Mouse (Mus musculus): ENCODE measurements around the gene Pnkd. TPM values are rescaled to one million over a fixed set of nuclear protein-coding genes. Genes with fewer than 3 reads are reported as not detected.

Pnkd gene
- polyA plus RNA-seq, 1 experiment: 50.1 TPM

GRCm38 (mm10) chr1:74332241-74332763, 47.6 kb downstream of the Pnkd start:
- TF ChIP-seq CTCF (IDR thresholded peaks at IDR 0.05; ENCODE audit: borderline replicate concordance, control insufficient read depth, extremely low read depth, insufficient read depth, low read length, poor library complexity) (peak; percentile 51; the same call in 1 of the 2 replicates), POLR2A (IDR thresholded peaks at IDR 0.05; ENCODE audit: control insufficient read depth, extremely low read depth, insufficient read depth, low read length, poor library complexity) (0 out of 2 replicates have a peak, but pooled peaks have one; percentile 43)
- H3K4me3 ChIP-seq (ENCODE audit: control insufficient read depth, insufficient read depth, low read length): peak overlapping the region; percentile 50
- WGBS: under 1% methylated on average over 36 of the region's 36 CpGs
- no peaks in the 10 kb centered on the region for H3K36me3 ChIP-seq (ENCODE audit: control insufficient read depth, insufficient read depth, low read length)
- peak overlapping the region; percentile 16; the same call in 1 of the 2 replicates for H3K27ac ChIP-seq (ENCODE audit: control insufficient read depth, insufficient read depth, low read length)
- H3K27me3 ChIP-seq (ENCODE audit: control insufficient read depth, insufficient read depth, low read length): no peaks in the 10 kb centered on the region
- DNase-seq: peak; percentile 94
- peaks cover 26% of the 10 kb centered on the region for H3K4me1 ChIP-seq (replicated peaks; ENCODE audit: control insufficient read depth, insufficient read depth, low read length)

- peak; percentile 11 for DNase-seq
- Histone ChIP-seq H3K36me3 (ENCODE audit: control insufficient read depth, insufficient read depth, low read length) (no peaks in the 10 kb centered on the region), H3K4me1 (replicated peaks; ENCODE audit: control insufficient read depth, insufficient read depth, low read length) (peaks cover 26% of the 10 kb centered on the region), H3K4me3 (ENCODE audit: control insufficient read depth, insufficient read depth, low read length) (peak overlapping the region; percentile 50), H3K27me3 (ENCODE audit: control insufficient read depth, insufficient read depth, low read length) (no peaks in the 10 kb centered on the region), H3K27ac (ENCODE audit: control insufficient read depth, insufficient read depth, low read length) (no peak overlapping the region)
- TF ChIP-seq POLR2A (IDR thresholded peaks at IDR 0.05; ENCODE audit: control insufficient read depth, extremely low read depth, insufficient read depth, low read length, poor library complexity): no peak
- no peak for TF ChIP-seq CTCF (IDR thresholded peaks at IDR 0.05; ENCODE audit: borderline replicate concordance, control insufficient read depth, extremely low read depth, insufficient read depth, low read length, poor library complexity)
- WGBS: 15% methylated on average over 9 of the region's 9 CpGs
These were observed 48.2 kb downstream of the Pnkd start for GRCm38 (mm10) chr1:74332930-74333329.

GRCm38 (mm10) chr1:74334607-74335006, 49.9 kb downstream of the Pnkd start:
- Histone ChIP-seq H3K27ac (ENCODE audit: control insufficient read depth, insufficient read depth, low read length) (no peak overlapping the region), H3K36me3 (ENCODE audit: control insufficient read depth, insufficient read depth, low read length) (no peaks in the 10 kb centered on the region)

DNA sequence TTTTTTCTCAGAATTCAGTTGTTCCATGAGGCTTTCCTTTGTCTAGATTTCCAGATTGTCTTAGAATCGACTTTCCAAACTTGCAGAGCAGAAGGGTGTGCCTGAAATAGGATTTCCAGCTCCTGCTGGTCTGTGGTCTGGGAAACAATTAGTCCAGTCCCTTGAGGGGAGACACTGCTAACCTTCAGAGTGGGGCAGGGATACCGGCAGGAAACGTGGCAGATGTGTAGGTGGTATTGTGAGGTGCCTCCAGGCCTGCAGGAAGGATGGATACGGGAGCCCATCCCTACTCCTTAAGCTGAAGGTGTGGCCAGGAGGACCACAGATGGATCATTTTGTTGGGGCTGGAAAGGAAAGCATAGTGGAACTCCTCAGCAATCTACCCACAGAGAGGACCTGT, 50.3 kb downstream of the Pnkd start:
- peaks cover 26% of the 10 kb centered on the region for H3K4me1 ChIP-seq (replicated peaks; ENCODE audit: control insufficient read depth, insufficient read depth, low read length)
- WGBS: 90% methylated on average over 4 of the region's 4 CpGs
- H3K4me3 ChIP-seq (ENCODE audit: control insufficient read depth, insufficient read depth, low read length): no peak overlapping the region
- H3K27me3 ChIP-seq (ENCODE audit: control insufficient read depth, insufficient read depth, low read length): no peaks in the 10 kb centered on the region
- no peak for TF ChIP-seq CTCF (IDR thresholded peaks at IDR 0.05; ENCODE audit: borderline replicate concordance, control insufficient read depth, extremely low read depth, insufficient read depth, low read length, poor library complexity)
- no peak for TF ChIP-seq POLR2A (IDR thresholded peaks at IDR 0.05; ENCODE audit: control insufficient read depth, extremely low read depth, insufficient read depth, low read length, poor library complexity)
- no peak for DNase-seq
- H3K36me3 ChIP-seq (ENCODE audit: control insufficient read depth, insufficient read depth, low read length): no peaks in the 10 kb centered on the region
- H3K27ac ChIP-seq (ENCODE audit: control insufficient read depth, insufficient read depth, low read length): no peak overlapping the region

More at GRCm38 (mm10) chr1:74334607-74335006, 49.9 kb downstream of the Pnkd start:
- no peak for DNase-seq
- H3K4me1 ChIP-seq (replicated peaks; ENCODE audit: control insufficient read depth, insufficient read depth, low read length): peaks cover 26% of the 10 kb centered on the region
- no peak overlapping the region for H3K4me3 ChIP-seq (ENCODE audit: control insufficient read depth, insufficient read depth, low read length)
- TF ChIP-seq CTCF (IDR thresholded peaks at IDR 0.05; ENCODE audit: borderline replicate concordance, control insufficient read depth, extremely low read depth, insufficient read depth, low read length, poor library complexity) (no peak), POLR2A (IDR thresholded peaks at IDR 0.05; ENCODE audit: control insufficient read depth, extremely low read depth, insufficient read depth, low read length, poor library complexity) (no peak)
- 93% methylated on average over 3 of the region's 3 CpGs for WGBS
- H3K27me3 ChIP-seq (ENCODE audit: control insufficient read depth, insufficient read depth, low read length): no peaks in the 10 kb centered on the region

DNA sequence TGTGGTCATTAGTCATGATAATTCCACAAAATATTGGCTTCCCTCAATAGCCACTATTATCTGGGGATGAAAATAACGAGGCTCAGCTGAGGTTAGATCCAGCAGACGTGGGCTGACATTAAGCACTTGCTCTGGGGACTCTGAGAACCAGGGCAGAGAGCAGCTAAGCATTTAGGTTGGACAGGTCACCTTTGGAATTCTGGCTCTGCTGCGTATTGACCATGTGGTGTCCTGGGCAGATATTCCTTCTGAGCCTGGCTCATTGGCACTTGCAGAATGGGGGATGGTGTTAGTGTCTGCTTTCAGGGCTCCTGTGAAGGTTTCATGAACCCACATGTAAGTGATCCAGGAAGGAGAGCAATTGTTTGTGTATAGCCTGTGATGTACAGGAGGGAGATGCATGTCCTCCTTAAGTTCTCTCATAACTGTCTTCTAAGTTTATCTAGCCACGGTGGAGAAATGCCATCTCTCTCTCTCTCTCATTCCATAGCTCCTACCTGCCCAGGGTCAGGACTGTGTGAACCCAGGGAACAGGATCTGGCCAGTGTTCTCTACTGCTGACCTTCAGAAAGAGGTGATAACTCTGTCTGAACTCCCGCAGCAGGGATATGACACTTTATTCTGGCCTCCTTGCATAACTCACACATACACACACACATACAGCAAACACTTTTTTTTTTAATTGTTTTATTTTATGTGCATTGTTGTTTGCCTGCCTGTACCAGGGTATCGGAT, 50.9 kb downstream of the Pnkd start:
- Histone ChIP-seq H3K27me3 (ENCODE audit: control insufficient read depth, insufficient read depth, low read length) (no peaks in the 10 kb centered on the region), H3K27ac (ENCODE audit: control insufficient read depth, insufficient read depth, low read length) (no peak overlapping the region), H3K4me1 (replicated peaks; ENCODE audit: control insufficient read depth, insufficient read depth, low read length) (peaks cover 22% of the 10 kb centered on the region), H3K4me3 (ENCODE audit: control insufficient read depth, insufficient read depth, low read length) (no peak overlapping the region), H3K36me3 (ENCODE audit: control insufficient read depth, insufficient read depth, low read length) (no peaks in the 10 kb centered on the region)
- WGBS: 87% methylated on average over 6 of the region's 6 CpGs
- DNase-seq: no peak
- no peak for TF ChIP-seq CTCF (IDR thresholded peaks at IDR 0.05; ENCODE audit: borderline replicate concordance, control insufficient read depth, extremely low read depth, insufficient read depth, low read length, poor library complexity)
- no peak for TF ChIP-seq POLR2A (IDR thresholded peaks at IDR 0.05; ENCODE audit: control insufficient read depth, extremely low read depth, insufficient read depth, low read length, poor library complexity)

DNA sequence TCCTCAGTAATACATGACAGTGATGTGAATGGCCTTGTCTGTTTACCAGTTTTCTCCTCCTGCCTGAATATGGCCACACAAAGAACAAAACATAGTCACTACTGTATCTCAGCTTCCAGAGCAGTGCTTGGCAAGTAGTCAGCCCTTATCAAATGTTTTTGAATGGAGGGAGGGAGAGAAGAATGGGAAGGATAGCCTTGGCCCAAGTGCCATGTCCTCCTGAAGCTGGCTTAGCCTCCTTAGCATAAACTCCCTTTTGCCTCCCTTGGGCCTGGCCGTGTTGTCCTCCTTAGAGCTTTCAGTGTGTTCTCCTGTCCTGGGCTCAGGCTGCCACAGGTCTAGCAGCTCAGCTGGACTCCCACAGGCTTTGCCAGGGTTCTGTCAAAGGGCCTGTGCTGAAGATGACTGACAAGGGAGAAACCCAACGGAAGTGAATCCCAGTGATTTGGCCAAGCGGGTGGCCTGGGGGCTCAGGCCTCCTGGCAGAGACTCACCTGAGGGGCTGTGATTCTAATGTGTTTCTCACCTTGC, 52.6 kb downstream of the Pnkd start:
- Histone ChIP-seq H3K27ac (ENCODE audit: control insufficient read depth, insufficient read depth, low read length) (no peak overlapping the region), H3K4me1 (replicated peaks; ENCODE audit: control insufficient read depth, insufficient read depth, low read length) (peaks cover 11% of the 10 kb centered on the region), H3K27me3 (ENCODE audit: control insufficient read depth, insufficient read depth, low read length) (no peaks in the 10 kb centered on the region), H3K4me3 (ENCODE audit: control insufficient read depth, insufficient read depth, low read length) (no peak overlapping the region), H3K36me3 (ENCODE audit: control insufficient read depth, insufficient read depth, low read length) (no peaks in the 10 kb centered on the region)
- DNase-seq: no peak
- TF ChIP-seq CTCF (IDR thresholded peaks at IDR 0.05; ENCODE audit: borderline replicate concordance, control insufficient read depth, extremely low read depth, insufficient read depth, low read length, poor library complexity) (no peak), POLR2A (IDR thresholded peaks at IDR 0.05; ENCODE audit: control insufficient read depth, extremely low read depth, insufficient read depth, low read length, poor library complexity) (no peak)
- 95% methylated on average over 3 of the region's 3 CpGs for WGBS

All from thymus, adult 2 months (tissue).